Mouse (Mus musculus) right cerebral cortex, postnatal 25 days (tissue): ENCODE data around the gene Hmgcl.

Experiments
- DNase-seq: peaks from one replicate; pipeline ENCODE4 v3.0.0; 2022

The Hmgcl gene

GRCm38 (mm10) chr4:135986943-135987710, 40.9 kb downstream of the Hmgcl start, which contains the start of gene Pithd1:
Gene Pithd1, minus strand, starts transcription at chr4:135987264.
- DNase-seq: peak; percentile 92

- no peak for DNase-seq
Observed at GRCm38 (mm10) chr4:135987714-135988113, 41.5 kb downstream of the Hmgcl start.

GRCm38 (mm10) chr4:135993941-135994340, 47.7 kb downstream of the Hmgcl start:
- no peak for DNase-seq

- DNase-seq: no peak
Observed at GRCm38 (mm10) chr4:135995118-135995517, 48.9 kb downstream of the Hmgcl start.

- no peak for DNase-seq
Observed at GRCm38 (mm10) chr4:136004107-136004675, 57.9 kb downstream of the Hmgcl start.

DNA sequence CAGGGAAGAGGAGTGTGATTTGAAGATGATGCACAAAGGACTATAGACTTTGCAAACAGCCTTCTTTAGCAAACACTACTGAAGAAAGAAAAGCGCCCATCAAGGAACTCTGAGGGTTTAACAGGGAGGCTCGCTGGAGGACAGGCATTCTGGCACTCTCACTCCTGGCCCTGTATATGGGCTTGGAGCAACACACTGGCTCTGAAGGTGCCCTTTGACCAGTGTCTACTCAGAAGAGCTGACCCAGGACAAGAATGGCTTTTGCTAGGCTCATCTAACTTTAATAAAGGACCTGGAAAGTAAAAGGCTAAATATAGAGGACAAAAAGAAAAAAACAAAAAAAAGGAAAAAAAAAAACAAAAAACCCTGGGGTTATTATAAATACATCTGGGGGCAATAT, 58.7 kb downstream of the Hmgcl start:
- no peak for DNase-seq

GRCm38 (mm10) chr4:136006821-136007220, 60.6 kb downstream of the Hmgcl start:
- DNase-seq: no peak

DNA sequence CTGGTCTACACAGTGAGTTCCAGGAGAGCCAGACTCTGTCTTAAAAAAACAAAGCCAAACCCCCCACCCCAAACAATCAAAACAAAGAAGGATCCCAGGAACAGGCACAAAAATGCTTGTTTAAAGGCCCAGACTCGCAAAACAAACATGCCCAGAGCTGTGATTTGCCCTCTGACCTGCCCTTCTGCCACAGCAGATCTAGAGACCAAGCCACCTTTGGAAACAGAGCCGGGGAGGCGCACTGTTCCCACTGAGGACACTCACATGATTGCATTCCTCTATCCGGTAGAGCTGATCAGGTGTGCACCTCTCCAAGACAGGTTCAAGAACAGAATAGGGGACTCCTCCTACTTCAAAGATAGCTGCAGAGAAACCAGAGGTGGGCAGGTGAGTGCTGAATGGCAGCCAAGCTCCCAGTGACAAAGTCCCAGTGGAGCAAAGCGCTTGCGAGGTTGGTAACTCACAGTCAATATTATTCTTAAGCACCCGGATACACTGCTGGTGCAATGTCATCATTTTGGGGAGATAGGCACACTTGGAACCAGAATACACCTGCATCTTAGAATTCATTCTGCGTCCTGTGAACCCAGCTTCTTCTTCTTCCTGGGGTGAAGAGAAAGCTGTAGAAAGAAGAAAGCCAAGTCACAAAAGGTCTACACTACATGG, 62.7 kb downstream of the Hmgcl start:
- no peak for DNase-seq

DNA sequence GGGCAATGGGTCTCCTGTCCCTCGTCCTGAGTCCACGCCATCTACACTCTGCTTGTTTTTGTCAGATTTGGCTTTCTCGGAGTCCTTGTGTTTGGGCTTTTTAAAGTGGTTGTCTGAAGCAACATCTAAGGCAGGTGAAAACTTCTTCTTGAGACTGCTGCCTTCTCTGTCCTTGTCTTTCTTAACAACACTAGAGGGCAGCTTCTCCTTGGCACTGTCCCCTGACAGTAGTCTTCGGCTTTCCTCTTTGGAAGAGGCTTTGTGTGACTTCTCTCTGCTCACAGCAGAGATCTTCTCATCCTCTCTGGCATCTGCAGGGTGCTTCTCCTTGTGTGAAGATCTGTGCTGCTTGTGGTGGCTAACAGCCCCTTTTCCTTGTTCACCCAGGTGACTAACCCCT, 64.3 kb downstream of the Hmgcl start:
- DNase-seq: no peak
